In the genomic region with DNA sequence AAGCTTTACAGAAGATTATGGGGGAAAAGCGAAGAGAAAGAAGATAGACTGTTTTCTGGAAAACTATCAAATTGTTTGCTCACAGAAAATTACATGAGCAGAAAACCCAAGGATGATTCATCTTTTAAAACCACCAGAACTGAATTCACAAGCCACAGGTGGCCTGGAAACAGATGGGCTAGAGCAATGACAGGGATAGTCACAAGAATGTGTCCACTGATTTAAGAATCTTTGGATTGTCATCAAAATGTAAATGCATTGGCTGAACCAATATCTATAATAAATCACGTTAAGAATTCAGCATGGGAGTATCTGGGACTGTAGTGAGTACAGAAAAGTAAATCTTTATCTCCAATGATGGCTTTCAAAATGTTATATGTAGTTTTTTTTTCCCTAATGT, we compare ENCODE assay signal across 21 mouse cellular contexts.
"Had no signal": no experiment of that assay in that cellular context is flagged by ENCODE, and none has a peak within 500 bp of the region (broad histone marks: within the 10 kb centered on the region; RNA-seq: fewer than 3 reads in every experiment).

No protein-coding gene starts in this region.

- H3K4me1 ChIP-seq: liver, embryonic 15.5 days; lung, embryonic 15.5 days; stomach, embryonic 15.5 days had no signal

- H3K9ac ChIP-seq: liver, embryonic 15.5 days; liver, postnatal 0 days; lung, embryonic 15.5 days; midbrain, embryonic 12.5 days; neural tube, embryonic 13.5 days; neural tube, embryonic 15.5 days; stomach, embryonic 15.5 days had no signal

- H3K36me3 ChIP-seq: liver, embryonic 15.5 days; lung, embryonic 15.5 days; midbrain, embryonic 12.5 days; neural tube, embryonic 13.5 days; neural tube, embryonic 15.5 days; stomach, embryonic 15.5 days had no signal

- H3K4me2 ChIP-seq: liver, embryonic 15.5 days; lung, embryonic 15.5 days; midbrain, embryonic 12.5 days; neural tube, embryonic 13.5 days; neural tube, embryonic 15.5 days; stomach, embryonic 15.5 days had no signal

- H3K9me3 ChIP-seq: liver, embryonic 15.5 days; lung, embryonic 15.5 days; midbrain, embryonic 12.5 days; neural tube, embryonic 13.5 days; neural tube, embryonic 15.5 days; stomach, embryonic 15.5 days had no signal

- H3K4me3 ChIP-seq: liver, embryonic 15.5 days; lung, embryonic 15.5 days; megakaryocyte, embryonic 14.5 days; midbrain, embryonic 12.5 days; neural tube, embryonic 13.5 days; neural tube, embryonic 15.5 days; stomach, embryonic 15.5 days had no signal

- ATAC-seq: liver, postnatal 0 days; lung, postnatal 0 days; midbrain, embryonic 16.5 days had no signal

- H3K27ac ChIP-seq: liver, embryonic 15.5 days; lung, embryonic 15.5 days; macrophage; midbrain, embryonic 12.5 days; neural tube, embryonic 13.5 days; neural tube, embryonic 15.5 days; stomach, embryonic 15.5 days; stomach, postnatal 0 days had no signal

- DNase-seq: liver, postnatal 0 days; lung, adult 2 months; lung, postnatal 14 days; lung, postnatal 36 days; midbrain, embryonic 14.5 days; retina, postnatal 1 day; right cerebral cortex, adult 18-20 months; right cerebral cortex, postnatal 14 days; thymus, postnatal 14 days; thymus, postnatal 36 days had no signal

- H3K27me3 ChIP-seq: liver, embryonic 15.5 days; lung, embryonic 15.5 days; megakaryocyte, embryonic 14.5 days; midbrain, embryonic 12.5 days; neural tube, embryonic 13.5 days; neural tube, embryonic 15.5 days; stomach, embryonic 15.5 days had no signal
